Mouse (Mus musculus) brain, embryonic 18.5 days (tissue): ENCODE data around the gene N4bp2l2.
"Not testable (repeated sequence)": the region's sequence is repeated elsewhere in the genome, so short reads cannot be mapped to it uniquely, and the experiment has no call there.

Experiments
- DNase-seq: peaks from one replicate; pipeline ENCODE4 v3.0.0-alpha.2; 2012; ENCODE audit warnings: low read depth, low spot score

The N4bp2l2 gene

GRCm38 (mm10) chr5:150666133-150666739 lies at the start of gene N4bp2l2:
N4bp2l2 (minus strand) TSS chr5:150666183.
- DNase-seq: not testable (repeated sequence)

GRCm38 (mm10) chr5:150713431-150713830 lies 47.4 kb upstream of the N4bp2l2 start:
- DNase-seq: no peak

GRCm38 (mm10) chr5:150711503-150711902 lies 45.5 kb upstream of the N4bp2l2 start:
- DNase-seq: no peak

DNA sequence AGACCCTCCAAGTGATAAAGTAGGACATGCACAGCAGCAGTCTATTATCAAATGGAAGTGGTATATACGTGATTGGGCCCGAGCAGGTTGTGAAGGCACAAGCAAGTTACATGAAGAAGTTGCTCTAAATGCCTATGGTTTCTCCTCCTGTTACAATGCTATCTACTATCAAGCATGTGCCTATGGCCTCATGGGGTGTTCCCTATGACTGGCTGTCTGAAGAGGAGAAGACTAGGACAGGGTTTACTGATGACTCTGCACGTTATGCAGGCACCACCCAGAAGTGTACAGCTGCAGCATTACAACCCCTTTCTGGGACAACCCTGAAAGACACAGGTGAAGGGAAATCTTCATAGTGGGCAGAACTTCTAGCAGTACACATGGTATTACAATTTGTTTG lies 41.2 kb upstream of the N4bp2l2 start:
- not testable (repeated sequence) for DNase-seq

DNA sequence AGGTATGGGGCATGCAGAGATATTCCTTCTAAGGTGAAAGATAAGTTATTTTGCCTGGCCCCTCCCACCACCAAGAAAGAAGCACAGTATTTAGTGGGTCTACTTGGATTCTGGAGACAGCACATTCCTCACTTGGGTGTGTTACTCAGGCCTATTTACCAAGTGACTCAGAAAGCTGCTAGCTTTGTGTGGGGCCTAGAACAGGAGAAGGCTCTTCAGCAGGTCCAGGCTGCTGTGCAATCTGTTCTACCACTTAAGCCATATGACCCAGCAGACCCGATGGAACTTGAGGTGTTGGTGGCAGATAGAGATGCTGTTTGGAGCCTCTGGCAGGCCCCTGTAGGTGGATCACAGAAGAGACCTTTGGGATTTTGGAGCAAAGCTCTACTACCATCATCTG lies 40.7 kb upstream of the N4bp2l2 start:
- not testable (repeated sequence) for DNase-seq

- DNase-seq: no peak
Measured at GRCm38 (mm10) chr5:150702714-150703113, 36.7 kb upstream of the N4bp2l2 start.

DNA sequence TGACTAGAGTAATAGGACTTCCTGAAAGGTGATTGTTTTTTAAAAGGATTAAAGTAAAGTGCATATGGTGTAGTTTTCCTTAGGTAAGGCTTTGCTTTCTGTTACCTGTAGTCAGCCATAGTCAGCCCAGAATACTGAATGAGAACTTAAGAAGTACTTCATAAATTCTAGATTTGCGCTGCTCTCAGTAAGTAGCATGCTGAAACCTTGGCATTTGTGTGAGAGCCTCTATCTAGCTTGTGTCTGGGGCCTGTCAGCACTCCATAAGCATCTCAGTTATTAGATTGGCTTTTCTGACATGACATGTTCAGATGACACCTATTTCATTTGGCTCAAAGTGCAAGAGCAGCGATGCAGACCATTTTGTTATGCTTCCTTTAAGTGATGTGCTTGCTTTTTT lies 27.3 kb upstream of the N4bp2l2 start:
- DNase-seq: no peak

GRCm38 (mm10) chr5:150690685-150691084 lies 24.7 kb upstream of the N4bp2l2 start:
- no peak for DNase-seq

DNA sequence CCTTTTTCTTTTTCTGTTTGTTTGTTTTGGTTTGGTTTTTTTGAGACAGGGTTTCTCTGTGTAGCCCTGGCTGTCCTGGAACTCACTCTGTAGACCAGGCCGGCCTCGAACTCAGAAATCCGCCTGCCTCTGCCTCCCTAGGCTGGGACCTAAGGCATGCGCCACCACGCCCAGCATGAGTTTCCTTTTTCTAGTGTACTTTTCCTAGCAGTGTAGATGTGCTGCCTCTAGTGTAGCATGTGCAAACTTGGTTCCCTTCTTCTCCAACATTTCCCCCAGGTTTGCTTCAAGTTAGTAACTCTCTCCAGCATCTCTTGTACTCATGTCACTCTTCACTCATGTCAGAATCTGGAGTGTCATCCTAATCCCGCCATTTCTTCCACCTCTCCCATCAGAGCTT lies 16.9 kb upstream of the N4bp2l2 start:
- DNase-seq: not testable (repeated sequence)

DNA sequence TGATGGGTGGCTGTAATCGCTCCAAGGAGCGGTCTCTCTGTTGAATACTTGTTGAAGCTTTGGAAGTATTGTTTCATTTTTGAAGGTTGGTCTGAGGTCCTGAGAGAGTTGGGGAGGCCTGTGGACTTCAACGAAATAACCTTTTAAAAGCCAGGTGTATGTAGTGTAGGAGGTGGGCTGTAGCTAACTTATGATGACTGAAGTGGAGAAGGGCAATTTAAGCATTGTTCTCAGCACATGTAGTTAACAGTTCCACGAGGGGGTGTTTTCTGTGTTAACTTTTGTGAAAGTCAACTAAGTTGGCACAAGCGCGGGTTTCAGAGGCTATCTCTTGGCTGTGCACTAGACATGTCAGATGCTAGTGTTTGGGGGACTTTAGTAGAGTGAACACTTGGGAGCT lies 8.9 kb upstream of the N4bp2l2 start:
- DNase-seq: no peak

- no peak for DNase-seq
Measured at GRCm38 (mm10) chr5:150673880-150674621, 8.1 kb upstream of the N4bp2l2 start.

- DNase-seq: peak; percentile 90
Measured at GRCm38 (mm10) chr5:150673153-150673835, 7.3 kb upstream of the N4bp2l2 start, which contains the start of gene Pds5b. Pds5b (plus strand) TSS chr5:150673739.

DNA sequence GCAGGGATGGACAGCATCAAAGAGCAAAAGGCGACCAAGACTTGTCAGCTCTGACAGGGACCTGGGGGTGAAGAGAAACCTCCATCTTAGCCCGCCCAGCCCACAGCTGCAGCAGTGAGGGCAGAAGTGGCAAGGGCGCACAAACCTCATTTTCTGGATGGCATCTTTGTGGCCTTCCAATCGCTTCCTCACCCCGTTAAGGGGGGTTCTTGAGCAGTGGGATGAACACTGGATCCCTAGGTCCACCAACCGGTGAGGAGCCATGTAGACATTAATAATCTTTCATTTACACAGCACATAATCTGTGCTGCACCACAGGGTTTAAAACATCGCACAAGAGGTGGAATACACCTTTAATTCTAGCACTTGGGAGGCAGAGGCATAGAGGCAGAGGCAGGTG lies 6.4 kb upstream of the N4bp2l2 start:
- no peak for DNase-seq

DNA sequence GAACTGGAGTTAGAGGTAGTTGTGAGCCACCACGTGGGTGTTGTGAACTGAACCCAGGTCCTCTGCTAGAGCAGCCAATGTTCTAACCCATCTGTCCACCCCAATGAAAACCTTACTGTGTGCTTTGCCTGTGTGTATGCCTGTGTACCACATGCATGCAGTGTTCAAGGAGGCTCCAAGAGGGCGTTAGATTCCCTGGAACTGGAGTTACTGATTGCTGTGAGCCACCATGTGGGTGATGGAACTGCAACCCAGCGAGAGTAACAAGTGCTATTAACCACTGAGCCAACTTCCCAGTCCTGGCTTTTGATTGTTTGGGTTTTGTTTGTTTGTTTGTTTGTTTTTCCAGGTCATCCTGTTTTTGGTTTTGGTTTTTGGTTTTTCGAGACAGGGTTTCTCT lies 2.7 kb upstream of the N4bp2l2 start:
- DNase-seq: no peak

GRCm38 (mm10) chr5:150665132-150665954 lies 640 bp downstream of the N4bp2l2 start:
- DNase-seq: peak; percentile 99

DNA sequence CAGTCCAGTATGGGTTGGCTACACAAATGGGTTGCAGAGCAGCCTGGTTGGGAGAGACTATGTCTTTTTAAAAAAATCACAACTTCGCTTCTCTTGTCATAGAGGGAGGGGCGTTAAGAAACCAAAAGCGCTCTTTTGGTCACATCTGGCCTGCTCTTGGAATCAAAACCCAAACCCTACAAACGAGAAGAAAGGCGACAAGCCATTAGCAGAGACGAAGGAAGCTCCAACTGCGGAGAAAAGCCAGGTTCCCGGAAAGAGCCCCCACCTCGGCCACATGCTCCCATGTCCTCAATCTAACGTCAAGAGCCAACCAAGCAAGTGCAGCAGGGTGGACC lies 1.2 kb downstream of the N4bp2l2 start:
- no peak for DNase-seq

DNA sequence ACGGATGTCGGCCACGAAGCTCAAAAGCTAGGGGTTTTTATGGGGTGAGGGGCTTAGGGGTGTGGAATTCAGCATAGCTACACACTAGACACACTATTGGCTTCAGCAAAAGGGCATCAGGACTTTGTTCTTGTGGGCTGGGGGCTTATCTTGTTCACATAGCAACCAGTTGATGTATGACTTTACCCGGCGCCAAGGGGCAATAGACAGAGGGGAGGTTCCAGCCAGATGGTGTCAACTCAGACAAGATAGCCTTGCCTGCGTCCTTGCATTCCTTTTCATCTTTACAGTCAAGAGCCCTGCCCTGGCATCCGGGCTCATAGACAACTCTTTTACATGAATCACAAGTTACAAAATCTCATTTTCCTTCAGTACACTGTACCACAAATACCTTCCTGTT lies 2.1 kb downstream of the N4bp2l2 start:
- DNase-seq: not testable (repeated sequence)

- DNase-seq: not testable (repeated sequence)
Measured at GRCm38 (mm10) chr5:150660296-150660695, 5.7 kb downstream of the N4bp2l2 start.

- DNase-seq: not testable (repeated sequence)
Measured at GRCm38 (mm10) chr5:150659425-150659824, 6.6 kb downstream of the N4bp2l2 start.

DNA sequence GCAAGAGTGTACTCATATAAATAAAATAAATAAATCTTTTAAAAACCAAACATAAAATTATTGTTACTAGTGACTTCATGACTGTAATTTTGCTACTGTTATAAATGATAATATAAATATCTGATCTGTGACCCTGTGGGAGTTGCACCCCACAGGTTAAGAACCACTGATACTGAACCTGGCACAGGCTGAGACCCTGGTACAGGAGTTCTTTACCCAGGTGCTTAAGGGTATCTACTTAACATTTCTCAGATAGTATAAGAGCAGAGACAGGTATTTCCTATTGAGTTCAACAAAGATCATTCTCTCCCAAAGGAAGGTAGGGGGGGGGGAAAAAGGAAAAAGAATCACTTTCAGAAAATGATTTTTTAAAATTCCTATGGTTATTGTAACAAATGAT lies 11.4 kb downstream of the N4bp2l2 start:
- DNase-seq: no peak

DNA sequence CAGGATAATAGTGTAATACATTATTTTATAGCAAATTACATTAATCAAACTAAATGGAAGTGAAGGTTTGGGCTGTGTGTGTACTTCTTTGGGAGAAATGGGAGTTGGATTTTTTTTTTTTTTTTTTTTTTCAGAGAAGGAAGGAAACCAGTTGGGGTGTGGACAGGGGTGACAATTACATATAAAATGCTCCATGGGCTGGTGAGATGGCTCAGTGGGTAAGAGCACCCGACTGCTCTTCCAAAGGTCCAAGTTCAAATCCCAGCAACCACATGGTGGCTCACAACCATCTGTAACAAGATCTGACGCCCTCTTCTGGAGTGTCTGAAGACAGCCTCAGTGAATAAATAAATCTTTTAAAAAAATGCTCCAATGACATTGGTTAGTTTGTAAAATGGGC lies 13.4 kb downstream of the N4bp2l2 start:
- no peak for DNase-seq

DNA sequence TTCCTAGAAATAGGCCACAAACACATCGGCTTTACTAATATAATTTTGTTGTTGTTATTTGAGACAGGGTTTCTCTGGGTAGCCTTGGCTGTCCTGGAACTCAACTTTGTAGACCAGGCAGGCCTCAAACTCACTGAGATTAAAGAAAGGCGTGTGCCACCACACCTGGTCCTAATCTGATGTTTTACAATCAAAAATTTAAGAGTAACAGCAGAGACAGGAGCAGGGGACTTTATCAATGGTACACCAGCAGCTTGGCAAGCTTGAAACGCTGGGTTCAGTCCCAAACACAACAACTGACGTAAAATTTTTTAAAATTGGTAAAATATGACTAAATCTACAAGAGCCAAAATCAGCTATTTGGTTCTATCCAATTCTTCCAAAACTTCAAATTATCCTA lies 21.1 kb downstream of the N4bp2l2 start:
- no peak for DNase-seq
